Mouse (Mus musculus) lung, postnatal 0 days (tissue): ENCODE results near the gene Gpr15.

Source experiments
- CTCF ChIP-seq: IDR thresholded peaks from 2 replicates; pipeline ENCODE4 v1.5.1; 2016; ENCODE audit warnings: antibody characterized with exemption, mild to moderate bottlenecking
- EP300 ChIP-seq: IDR thresholded peaks from 2 replicates; pipeline ENCODE4 v1.6.1; 2016; ENCODE audit warnings: antibody characterized with exemption, mild to moderate bottlenecking, control low read depth

- TF ChIP-seq EP300 (no peak), CTCF (no peak)
These were observed 28.5 kb downstream of the Gpr15 start for GRCm38 (mm10) chr16:58690322-58690732.
